Mouse (Mus musculus): ENCODE results near the gene Grin3b.

GRCm38 (mm10) chr10:80025463-80025862 is 54.9 kb downstream of the Grin3b start:
- TF ChIP-seq CTCF (IDR thresholded peaks at IDR 0.05; ENCODE audit: extremely low read depth, insufficient read length, insufficient replicate concordance, low read depth, low read length) (no peak), POLR2A (IDR thresholded peaks at IDR 0.05; ENCODE audit: low read depth, low read length) (no peak)

All from small intestine, adult 2 months (tissue).